ENCODE assay signal across 27 mouse cellular contexts in genomic region chr19:37557898-37558297, GRCm38 (mm10). TPM values are rescaled to one million over a fixed set of nuclear protein-coding genes. Genes with fewer than 3 reads are reported as not detected.
DNase-seq lines count a peak whose midpoint lies in the region; ATAC-seq lines count a peak whose summit lies in the region.
"Had no signal": no experiment of that assay in that cellular context is flagged by ENCODE, and none has a peak within 500 bp of the region (broad histone marks: within the 10 kb centered on the region; RNA-seq: fewer than 3 reads in every experiment).

No protein-coding gene starts in this region.

- 32% methylated on average over 3 of the region's 3 CpGs for WGBS in liver, embryonic 11.5 days
- WGBS in liver, embryonic 13.5 days (ENCODE audit: insufficient replicate concordance): 10% methylated on average over 3 of the region's 3 CpGs
- WGBS in liver, embryonic 16.5 days (ENCODE audit: insufficient replicate concordance): 28% methylated on average over 3 of the region's 3 CpGs

- peaks cover 70% of the 10 kb centered on the region for H3K4me1 ChIP-seq in liver, embryonic 11.5 days (replicated peaks; ENCODE audit: control insufficient read depth, insufficient read depth, low read length)
- peaks cover 95% of the 10 kb centered on the region for H3K4me1 ChIP-seq in liver, embryonic 13.5 days (replicated peaks)
- peaks cover 79% of the 10 kb centered on the region for H3K4me1 ChIP-seq in liver, embryonic 16.5 days (ENCODE audit: control insufficient read depth, low read depth, low read length)

- peak overlapping the region; percentile 44 for H3K4me2 ChIP-seq in liver, embryonic 11.5 days
- no peak overlapping the region for H3K4me2 ChIP-seq in liver, embryonic 13.5 days
- 0 out of 2 replicates have a peak overlapping the region, but pooled peaks have one; percentile 11 for H3K4me2 ChIP-seq in liver, embryonic 16.5 days (ENCODE audit: low read depth, low read length)
- H3K4me2 ChIP-seq: embryonic facial prominence, embryonic 13.5 days; forebrain, embryonic 12.5 days; forebrain, embryonic 15.5 days; heart, embryonic 12.5 days; heart, embryonic 15.5 days; hindbrain, embryonic 14.5 days had no signal

- no peak overlapping the region for H3K9ac ChIP-seq in liver, embryonic 11.5 days (ENCODE audit: low read depth, low read length)
- H3K9ac ChIP-seq in liver, embryonic 13.5 days: no peak overlapping the region
- no peak overlapping the region for H3K9ac ChIP-seq in liver, embryonic 16.5 days (ENCODE audit: low read depth, low read length)
- H3K9ac ChIP-seq: embryonic facial prominence, embryonic 13.5 days; forebrain, embryonic 12.5 days; forebrain, embryonic 15.5 days; heart, embryonic 12.5 days; heart, embryonic 15.5 days; hindbrain, embryonic 14.5 days had no signal

- ATAC-seq in liver, embryonic 11.5 days (replicated peaks; ENCODE audit: low FRiP score): peak; percentile 35; the same call in 1 of the 2 replicates
- ATAC-seq in liver, embryonic 13.5 days (ENCODE audit: low read depth): peak; percentile 35
- ATAC-seq in liver, embryonic 16.5 days (ENCODE audit: low read depth): no peak
- ATAC-seq: activated CD4-positive, CD25-positive, alpha-beta regulatory T cell, adult 4 months; CD4-positive, CD25-positive, alpha-beta regulatory T cell, adult 4 months; forebrain, embryonic 15.5 days; hindbrain, postnatal 0 days had no signal

- H3K27me3 ChIP-seq in liver, embryonic 11.5 days (replicated peaks; ENCODE audit: control insufficient read depth, insufficient read depth, low read length): no peaks in the 10 kb centered on the region
- H3K27me3 ChIP-seq in liver, embryonic 13.5 days: no peaks in the 10 kb centered on the region
- no peaks in the 10 kb centered on the region for H3K27me3 ChIP-seq in liver, embryonic 16.5 days (ENCODE audit: control insufficient read depth, insufficient read depth, low read depth, low read length)
- H3K27me3 ChIP-seq: embryonic facial prominence, embryonic 13.5 days; forebrain, embryonic 15.5 days; heart, embryonic 12.5 days; heart, embryonic 15.5 days had no signal

- H3K4me3 ChIP-seq in liver, embryonic 11.5 days (ENCODE audit: low read depth, low read length): no peak overlapping the region
- no peak overlapping the region for H3K4me3 ChIP-seq in liver, embryonic 13.5 days (replicated peaks)
- no peak overlapping the region for H3K4me3 ChIP-seq in liver, embryonic 16.5 days (ENCODE audit: low read depth, low read length)
- H3K4me3 ChIP-seq: embryonic facial prominence, embryonic 10.5 days; embryonic facial prominence, embryonic 13.5 days; forebrain, embryonic 12.5 days; forebrain, embryonic 15.5 days; heart, embryonic 12.5 days; heart, embryonic 15.5 days had no signal

- H3K27ac ChIP-seq in liver, embryonic 11.5 days (ENCODE audit: low read depth, low read length): no peak overlapping the region
- H3K27ac ChIP-seq in liver, embryonic 13.5 days: 0 out of 2 replicates have a peak overlapping the region, but pooled peaks have one; percentile 88
- H3K27ac ChIP-seq in liver, embryonic 16.5 days (ENCODE audit: low read length): no peak overlapping the region
- H3K27ac ChIP-seq: embryonic facial prominence, embryonic 10.5 days; embryonic facial prominence, embryonic 13.5 days; forebrain, embryonic 12.5 days; forebrain, embryonic 15.5 days; heart, embryonic 15.5 days; hindbrain, embryonic 14.5 days; hindbrain, postnatal 0 days had no signal

- peaks cover under 1% of the 10 kb centered on the region; the same call in 1 of the 2 replicates for H3K36me3 ChIP-seq in liver, embryonic 11.5 days (ENCODE audit: control insufficient read depth, insufficient read depth, low read length)
- H3K36me3 ChIP-seq in liver, embryonic 13.5 days: peaks cover 8% of the 10 kb centered on the region; the same call in 1 of the 2 replicates
- H3K36me3 ChIP-seq in liver, embryonic 16.5 days (ENCODE audit: control insufficient read depth, insufficient read depth): peaks cover 2% of the 10 kb centered on the region
- H3K36me3 ChIP-seq: embryonic facial prominence, embryonic 10.5 days; embryonic facial prominence, embryonic 13.5 days; forebrain, embryonic 12.5 days; forebrain, embryonic 15.5 days; heart, embryonic 15.5 days had no signal

- DNase-seq in liver, embryonic 11.5 days (ENCODE audit: low spot score): no peak
- DNase-seq in liver: no peak
- DNase-seq in c-Kit-positive CD71-positive TER-119-negative erythroid progenitor cells, embryonic 14.5 days (ENCODE audit: low read depth): peak; percentile 65
- no peak for DNase-seq in liver, embryonic 13.5 days
- no peak for DNase-seq in layer of hippocampus, adult 9-11 months
- no peak for DNase-seq in retina, postnatal 1 day
- no peak for DNase-seq in embryo, embryonic 9.5 days (ENCODE audit: extremely low spot score)
- DNase-seq: adrenal gland, adult 8-10 months; adrenal gland, postnatal 25 days; cerebellum, adult 18-20 months; cerebellum, adult 9-10 months; cerebellum, postnatal 14 days; gastrocnemius, postnatal 10 days; heart, adult 18-20 months; heart, postnatal 10 days; heart, postnatal 4 days had no signal

- H3K9me3 ChIP-seq in liver, embryonic 11.5 days (ENCODE audit: control insufficient read depth, low read length): no peaks in the 10 kb centered on the region
- H3K9me3 ChIP-seq in liver, embryonic 13.5 days (replicated peaks): no peaks in the 10 kb centered on the region
- no peaks in the 10 kb centered on the region for H3K9me3 ChIP-seq in liver, embryonic 16.5 days (replicated peaks; ENCODE audit: control insufficient read depth, low read length)
- H3K9me3 ChIP-seq: embryonic facial prominence, embryonic 10.5 days; embryonic facial prominence, embryonic 13.5 days; forebrain, embryonic 12.5 days; forebrain, embryonic 15.5 days; heart, embryonic 12.5 days; heart, embryonic 15.5 days had no signal

RNA-seq across cellular contexts. Expression of gene Exoc6, which starts 7.7 kb away (rescaled TPM):
- 53.3 and 62.0 TPM in 2 replicates for polyA plus RNA-seq in liver, embryonic 11.5 days (2014; fragmentation: Nextera tagmentation; extraction: Ambion mirVana)
- polyA plus RNA-seq in liver, embryonic 13.5 days (2015; fragmentation: Nextera tagmentation; extraction: Ambion mirVana): 34.3 and 41.6 TPM in 2 replicates
- 25.7 and 28.0 TPM in 2 replicates for polyA plus RNA-seq in liver, embryonic 16.5 days (2015; fragmentation: Nextera tagmentation; extraction: Ambion mirVana)
